Mouse (Mus musculus) intestine, embryonic 15.5 days (tissue): ENCODE measurements around the gene Llph. TPM values are rescaled to one million over a fixed set of nuclear protein-coding genes. Genes with fewer than 3 reads are reported as not detected.

Experiments used
- ATAC-seq: fragments of 200-750 bp; cut with Nextera tagmentation; 2 replicates; pipeline ENCODE4 v1.8.0; 2017; ENCODE audit warnings: moderate TSS enrichment, moderate library complexity
- H3K27ac ChIP-seq: fragments of 300-500 bp; sonication (generic); 2 replicates; pipeline ENCODE4 v1.5.1; 2015; ENCODE audit warnings: mild to moderate bottlenecking, inconsistent platforms
- H3K27me3 ChIP-seq: fragments of 300-500 bp; sonication (generic); replicated peaks from 2 replicates; pipeline ENCODE4 v1.6.1; 2015; ENCODE audit warnings: inconsistent platforms
- H3K36me3 ChIP-seq: fragments of 300-500 bp; sonication (generic); 2 replicates; pipeline ENCODE4 v1.6.1; 2015; ENCODE audit warnings: inconsistent platforms
- H3K4me1 ChIP-seq: fragments of 300-500 bp; sonication (generic); replicated peaks from 2 replicates; pipeline ENCODE4 v1.6.1; 2015; ENCODE audit warnings: inconsistent platforms
- H3K4me2 ChIP-seq: fragments of 300-500 bp; sonication (generic); replicated peaks from 2 replicates; pipeline ENCODE4 v1.6.1; 2015; ENCODE audit warnings: mild to moderate bottlenecking, inconsistent platforms
- H3K4me3 ChIP-seq: fragments of 300-500 bp; sonication (generic); replicated peaks from 2 replicates; pipeline ENCODE4 v1.5.1; 2015; ENCODE audit warnings: inconsistent platforms
- H3K9ac ChIP-seq: fragments of 300-500 bp; sonication (generic); 2 replicates; pipeline ENCODE4 v1.6.1; 2015; ENCODE audit warnings: inconsistent platforms
- H3K9me3 ChIP-seq: fragments of 300-500 bp; sonication (generic); 2 replicates; pipeline ENCODE4 v1.6.1; 2016; ENCODE audit warnings: inconsistent platforms
- WGBS: fragments of 180-500 bp; shearing (Covaris S2); methylation state at CpG from one replicate; pipeline ENCODE4 v1.1.7; 2015; 5-methylcytosine and 5-hydroxymethylcytosine counted together
- polyA plus RNA-seq: library from polyadenylated mRNA; unstranded; fragments of >200 nt; fragmentation: Nextera tagmentation; extraction: Ambion mirVana; gene quantifications from 2 replicates; pipeline ENCODE4 v1.2.1, GENCODE M21; 2015

Llph gene
- polyA plus RNA-seq, 1 experiment from 2014 or later = 53.6 TPM

DNA sequence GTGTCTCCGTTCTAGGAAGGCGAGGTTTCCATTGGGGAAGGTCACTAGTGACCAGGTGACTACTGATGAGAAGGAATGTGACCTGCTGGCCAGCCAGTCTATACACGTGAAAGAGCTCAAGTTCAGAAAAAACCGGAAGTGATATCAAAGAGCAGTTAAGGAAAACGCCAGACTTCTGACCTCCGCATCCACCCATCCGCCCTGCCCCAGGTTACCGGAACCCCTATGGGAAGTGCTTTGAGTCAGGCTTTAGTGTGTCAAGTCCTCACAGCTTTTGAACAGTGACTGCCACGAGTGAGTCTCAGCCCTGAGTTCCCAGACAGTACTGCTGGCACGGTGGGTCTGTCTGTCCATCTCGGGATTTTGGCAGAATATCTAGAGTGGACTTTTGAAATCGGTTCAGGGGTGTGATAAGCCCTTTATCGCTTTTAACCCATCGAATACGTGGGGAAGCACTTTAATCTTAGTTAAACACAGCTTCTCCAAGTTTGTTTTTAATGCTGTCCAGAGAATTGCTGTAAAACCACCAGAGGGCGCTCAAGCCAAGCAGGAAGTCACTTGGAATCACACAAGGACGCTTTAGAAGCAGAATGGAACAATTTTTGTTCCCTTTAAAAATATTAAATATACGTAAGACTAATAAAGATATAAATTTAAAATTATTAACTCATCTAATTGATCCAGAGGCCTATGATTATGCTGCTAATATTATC is 6.9 kb downstream of the Llph start:
- peak; percentile 53; the same call in 1 of the 2 replicates for ATAC-seq
- Histone ChIP-seq H3K36me3 (0 out of 2 replicates have a peak, but pooled peaks cover 14% of the 10 kb centered on the region), H3K9me3 (no peaks in the 10 kb centered on the region), H3K4me1 (peaks cover 6% of the 10 kb centered on the region; the same call in 1 of the 2 replicates), H3K27ac (no peak overlapping the region), H3K27me3 (no peaks in the 10 kb centered on the region), H3K4me2 (peak overlapping the region; percentile 46), H3K4me3 (no peak overlapping the region), H3K9ac (peak overlapping the region; percentile 26; the same call in 1 of the 2 replicates)
- 25% methylated on average over 18 of the region's 18 CpGs for WGBS

DNA sequence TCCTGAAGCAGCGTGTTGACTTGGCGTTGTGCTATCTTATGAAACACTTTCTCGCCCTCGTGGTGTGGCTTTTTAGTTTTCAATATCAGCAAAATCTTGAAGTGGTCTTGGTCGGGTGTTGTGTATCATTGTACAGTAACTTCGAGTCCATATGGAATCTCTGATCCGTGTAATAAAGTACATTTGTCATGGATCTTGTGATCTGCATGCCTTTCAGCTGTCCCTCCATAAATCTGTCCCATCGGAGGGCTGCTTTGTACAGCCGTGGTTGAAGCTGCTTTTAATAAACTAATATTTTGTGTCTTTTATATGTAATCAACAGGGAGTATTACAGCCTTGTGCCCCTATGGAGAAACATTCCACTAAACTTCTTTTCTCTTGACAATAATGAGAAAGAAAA is 10.0 kb downstream of the Llph start:
- H3K27ac ChIP-seq = no peak overlapping the region
- no peak overlapping the region for H3K4me3 ChIP-seq
- H3K9ac ChIP-seq = no peak overlapping the region
- H3K27me3 ChIP-seq = no peaks in the 10 kb centered on the region
- ATAC-seq = no peak
- no peaks in the 10 kb centered on the region for H3K9me3 ChIP-seq
- H3K36me3 ChIP-seq = no peaks in the 10 kb centered on the region
- H3K4me1 ChIP-seq = peaks cover 4% of the 10 kb centered on the region; the same call in 1 of the 2 replicates
- H3K4me2 ChIP-seq = no peak overlapping the region
- WGBS = 71% methylated on average over 9 of the region's 9 CpGs

DNA sequence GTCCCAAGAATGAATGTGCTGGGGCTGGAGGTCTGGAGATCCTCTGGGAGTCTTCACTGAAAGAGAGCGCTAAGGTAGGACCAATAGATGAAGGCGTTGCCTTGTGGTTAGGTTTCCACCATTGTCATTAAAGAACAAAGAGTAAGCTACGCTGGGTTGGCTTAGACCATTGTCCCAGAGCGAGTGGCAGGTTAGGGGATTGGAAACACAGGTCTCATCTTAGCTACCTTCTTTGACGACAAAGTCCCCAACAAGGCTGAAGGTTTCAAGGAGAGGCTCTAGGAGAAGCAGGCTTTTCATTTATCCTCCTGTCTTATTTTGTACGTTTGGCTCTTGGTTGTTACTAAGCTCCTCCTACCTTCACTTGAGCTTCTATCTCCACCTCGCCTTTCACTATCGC is 11.4 kb downstream of the Llph start:
- WGBS = 94% methylated on average over 8 of the region's 8 CpGs
- ATAC-seq = no peak
- no peak overlapping the region for H3K4me3 ChIP-seq
- H3K27me3 ChIP-seq = no peaks in the 10 kb centered on the region
- no peak overlapping the region for H3K4me2 ChIP-seq
- H3K36me3 ChIP-seq = no peaks in the 10 kb centered on the region
- no peak overlapping the region for H3K27ac ChIP-seq
- H3K9ac ChIP-seq = no peak overlapping the region
- H3K9me3 ChIP-seq = no peaks in the 10 kb centered on the region
- H3K4me1 ChIP-seq = peaks cover 4% of the 10 kb centered on the region; the same call in 1 of the 2 replicates

DNA sequence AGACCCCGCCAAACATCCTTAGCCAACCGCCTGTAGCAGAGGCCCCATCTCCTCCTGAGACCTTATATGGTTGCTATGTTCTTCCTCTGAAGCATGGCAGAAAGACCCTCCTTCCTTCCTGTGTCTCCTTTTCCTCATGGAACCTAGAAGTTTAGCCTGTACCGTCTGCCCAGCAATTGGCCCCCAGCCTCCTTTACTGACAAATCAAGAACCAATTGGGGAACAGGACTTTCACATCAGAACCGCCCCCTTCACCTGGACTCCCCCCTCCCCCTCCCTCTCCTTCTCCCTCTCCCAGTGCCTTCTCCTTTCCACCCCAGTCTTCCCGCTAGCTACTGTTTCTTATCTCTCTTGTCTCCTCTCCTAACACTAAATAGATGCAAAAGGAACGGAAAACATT is 12.6 kb downstream of the Llph start:
- WGBS = 68% methylated on average over 6 of the region's 6 CpGs

DNA sequence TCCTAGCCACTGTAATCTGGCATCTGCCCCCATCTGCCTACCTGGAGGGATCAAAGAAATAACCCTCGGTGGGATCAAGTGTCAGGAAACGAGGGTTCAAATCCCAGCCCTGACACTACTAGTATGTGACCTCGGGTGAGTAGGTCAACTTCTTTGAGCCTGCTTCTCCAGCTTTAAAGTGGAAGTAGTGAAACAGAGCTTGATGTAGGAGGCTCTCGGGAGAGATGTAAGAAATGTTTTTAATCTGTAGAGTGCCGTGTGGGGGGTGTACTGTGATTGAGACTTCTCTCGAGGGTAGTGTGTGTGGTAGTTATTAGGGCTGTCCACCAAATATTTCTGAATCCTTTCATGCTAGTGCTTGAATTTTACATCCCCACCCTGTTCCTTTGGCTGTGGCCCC is 15.6 kb downstream of the Llph start:
- Histone ChIP-seq H3K27ac (no peak overlapping the region), H3K4me1 (no peaks in the 10 kb centered on the region), H3K4me3 (no peak overlapping the region), H3K9me3 (no peaks in the 10 kb centered on the region), H3K27me3 (no peaks in the 10 kb centered on the region), H3K36me3 (no peaks in the 10 kb centered on the region), H3K4me2 (no peak overlapping the region), H3K9ac (no peak overlapping the region)
- ATAC-seq = no peak
- 64% methylated on average over 6 of the region's 6 CpGs for WGBS

More for the DNA sequence above, 12.6 kb downstream of the Llph start:
- H3K4me2 ChIP-seq = no peak overlapping the region
- no peaks in the 10 kb centered on the region for H3K9me3 ChIP-seq
- no peak overlapping the region for H3K4me3 ChIP-seq
- H3K4me1 ChIP-seq = no peaks in the 10 kb centered on the region
- no peak overlapping the region for H3K27ac ChIP-seq
- H3K27me3 ChIP-seq = no peaks in the 10 kb centered on the region
- no peaks in the 10 kb centered on the region for H3K36me3 ChIP-seq
- H3K9ac ChIP-seq = no peak overlapping the region
- ATAC-seq = no peak

DNA sequence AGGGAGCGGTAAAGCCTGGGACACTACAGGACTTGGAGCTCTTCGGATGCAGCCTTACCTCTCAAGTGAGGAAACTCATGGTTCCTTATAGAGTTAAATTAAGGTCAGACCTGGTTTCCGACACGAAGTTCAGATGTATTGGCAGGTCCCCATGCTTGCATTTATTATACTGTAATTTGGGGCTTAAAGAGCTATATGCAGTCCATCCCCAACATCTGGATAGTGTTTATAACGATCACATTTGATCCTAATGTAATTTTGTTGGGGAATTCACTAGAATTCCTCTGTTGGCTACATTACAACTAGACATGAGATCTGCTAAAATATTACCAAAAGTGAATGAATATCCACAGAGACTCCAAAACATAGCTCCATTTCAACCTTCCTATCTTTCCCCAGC is 18.8 kb downstream of the Llph start:
- H3K9me3 ChIP-seq = no peaks in the 10 kb centered on the region
- no peaks in the 10 kb centered on the region for H3K27me3 ChIP-seq
- no peak overlapping the region for H3K9ac ChIP-seq
- ATAC-seq = no peak
- no peak overlapping the region for H3K27ac ChIP-seq
- no peak overlapping the region for H3K4me3 ChIP-seq
- no peak overlapping the region for H3K4me2 ChIP-seq
- 72% methylated on average over 5 of the region's 5 CpGs for WGBS
- H3K4me1 ChIP-seq = no peaks in the 10 kb centered on the region
- H3K36me3 ChIP-seq = no peaks in the 10 kb centered on the region

DNA sequence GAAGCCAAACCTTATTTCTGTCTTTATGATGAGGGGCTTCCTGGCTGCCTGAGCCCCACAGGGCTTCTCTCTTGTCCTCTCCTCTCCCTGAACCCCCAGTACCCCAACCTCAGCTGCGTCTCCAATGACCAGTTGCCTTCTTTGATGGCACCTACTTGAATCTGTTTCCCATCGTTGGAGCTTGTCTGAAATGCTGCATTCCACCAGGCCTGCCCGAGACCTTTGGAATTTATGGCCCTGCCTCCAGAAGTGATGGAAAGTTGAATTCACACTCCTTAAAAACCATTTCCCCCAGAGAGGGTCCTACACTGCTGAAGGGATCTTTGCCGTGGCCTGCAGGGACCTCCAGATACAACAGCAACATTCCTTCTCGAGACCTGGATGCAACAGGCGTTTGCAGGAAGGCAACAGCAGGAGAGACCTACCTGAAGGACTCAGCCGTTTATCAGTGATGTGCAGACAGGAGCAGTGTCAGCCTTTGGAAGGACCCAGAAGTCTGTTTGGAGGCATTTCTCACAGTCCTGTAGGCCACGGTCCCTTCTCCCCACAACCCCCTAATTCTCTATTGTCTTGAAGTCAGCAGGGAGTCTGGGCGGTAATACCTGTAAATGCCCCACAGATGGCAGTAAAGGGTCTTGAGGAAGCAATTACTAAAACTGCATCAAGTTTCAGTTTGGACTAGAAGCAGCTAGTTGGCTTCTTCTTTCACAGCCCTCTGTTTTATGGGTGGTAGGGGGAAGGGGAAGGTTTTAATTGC is 20.3 kb downstream of the Llph start:
- Histone ChIP-seq H3K9ac (no peak overlapping the region), H3K36me3 (no peaks in the 10 kb centered on the region), H3K27ac (no peak overlapping the region), H3K4me3 (no peak overlapping the region), H3K9me3 (no peaks in the 10 kb centered on the region), H3K4me1 (no peaks in the 10 kb centered on the region), H3K4me2 (no peak overlapping the region), H3K27me3 (no peaks in the 10 kb centered on the region)
- 0 out of 2 replicates have a peak, but pooled peaks have one; percentile 45 for ATAC-seq
- 27% methylated on average over 9 of the region's 9 CpGs for WGBS

DNA sequence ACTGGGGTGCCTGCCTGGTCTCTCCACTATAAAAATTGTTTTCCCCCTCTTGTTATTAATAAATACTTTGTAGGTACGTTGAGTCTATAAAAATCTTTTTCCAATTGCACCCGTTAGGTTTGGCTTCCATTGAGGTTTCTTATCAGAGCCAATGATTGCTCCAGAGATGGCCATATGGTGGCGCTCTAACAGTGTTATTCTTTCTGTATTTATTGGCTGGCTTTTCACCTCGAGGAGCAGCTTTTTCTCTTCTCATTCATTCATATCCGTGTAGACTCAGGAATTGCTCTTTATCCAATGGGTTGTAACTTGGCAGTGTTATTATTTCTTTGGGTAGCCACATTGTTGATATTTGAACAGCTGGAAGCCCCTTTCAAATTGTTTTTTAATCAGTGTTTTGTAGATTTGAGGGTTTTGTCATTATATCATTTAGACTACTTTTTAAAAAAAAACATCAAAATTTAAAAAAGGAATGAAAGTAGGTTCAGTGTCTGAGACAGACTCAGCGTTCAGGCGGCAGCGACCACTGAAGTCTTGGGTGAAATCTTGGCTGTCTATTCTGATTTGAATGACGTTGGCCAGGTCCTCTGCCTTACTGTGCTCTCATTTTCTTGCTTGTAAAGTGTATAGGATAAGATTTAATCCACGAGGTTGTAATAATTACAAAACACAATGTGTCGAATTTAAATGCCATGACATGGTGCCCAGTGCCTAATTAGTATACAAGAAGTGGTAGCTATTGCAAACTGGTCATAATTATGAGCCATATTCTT is 24.2 kb downstream of the Llph start:
- no peak overlapping the region for H3K4me3 ChIP-seq
- H3K36me3 ChIP-seq = no peaks in the 10 kb centered on the region
- no peaks in the 10 kb centered on the region for H3K4me1 ChIP-seq
- H3K27ac ChIP-seq = no peak overlapping the region
- ATAC-seq = no peak
- H3K9me3 ChIP-seq = no peaks in the 10 kb centered on the region
- no peak overlapping the region for H3K4me2 ChIP-seq
- no peak overlapping the region for H3K9ac ChIP-seq
- WGBS = 47% methylated on average over 11 of the region's 11 CpGs
- H3K27me3 ChIP-seq = no peaks in the 10 kb centered on the region

DNA sequence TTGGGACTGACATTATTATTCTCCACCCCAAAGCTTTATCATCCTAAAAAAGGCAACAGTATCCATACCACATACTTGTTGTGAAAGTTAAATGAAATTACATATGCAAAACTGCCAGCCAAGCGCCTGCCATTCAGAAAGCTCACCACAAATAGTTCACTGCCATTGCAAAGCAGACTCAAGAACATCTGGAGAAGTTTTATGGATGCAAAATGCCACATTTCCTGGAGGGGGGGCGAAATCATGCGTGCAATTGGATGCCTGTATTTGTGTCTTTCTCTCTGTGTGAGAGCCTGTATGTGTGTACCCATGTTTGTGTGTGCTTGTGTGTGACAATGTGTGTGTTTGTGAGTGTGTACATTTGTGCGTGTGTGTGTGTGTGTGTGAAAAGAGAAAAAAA is 24.9 kb downstream of the Llph start:
- WGBS = 82% methylated on average over 4 of the region's 4 CpGs
- H3K36me3 ChIP-seq = no peaks in the 10 kb centered on the region
- H3K27me3 ChIP-seq = no peaks in the 10 kb centered on the region
- no peaks in the 10 kb centered on the region for H3K9me3 ChIP-seq
- no peaks in the 10 kb centered on the region for H3K4me1 ChIP-seq
- no peak for ATAC-seq
- no peak overlapping the region for H3K4me2 ChIP-seq
- no peak overlapping the region for H3K27ac ChIP-seq
- H3K9ac ChIP-seq = no peak overlapping the region
- H3K4me3 ChIP-seq = no peak overlapping the region

DNA sequence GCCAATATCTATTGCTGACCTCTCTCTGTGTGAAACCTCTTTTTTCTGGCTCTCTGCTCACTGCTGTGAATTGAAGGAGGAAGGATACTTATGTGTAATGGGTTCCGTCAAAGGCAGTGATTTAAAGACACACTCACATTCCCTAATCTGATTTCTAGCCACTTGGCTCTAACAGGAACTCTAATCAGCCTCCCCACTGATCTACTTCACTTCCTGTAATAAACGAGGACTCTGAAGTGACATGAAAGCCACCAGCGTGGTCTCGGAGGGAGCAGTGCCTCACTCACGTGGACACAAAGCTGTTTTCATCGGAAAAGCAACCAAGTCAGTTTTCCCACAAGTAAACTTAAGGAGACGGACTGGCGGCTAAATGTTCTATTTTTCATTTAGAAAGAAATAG is 25.9 kb downstream of the Llph start:
- Histone ChIP-seq H3K4me3 (no peak overlapping the region), H3K9ac (no peak overlapping the region), H3K4me2 (no peak overlapping the region), H3K4me1 (no peaks in the 10 kb centered on the region), H3K27me3 (no peaks in the 10 kb centered on the region), H3K36me3 (no peaks in the 10 kb centered on the region), H3K9me3 (no peaks in the 10 kb centered on the region), H3K27ac (no peak overlapping the region)
- no peak for ATAC-seq
- WGBS = 31% methylated on average over 8 of the region's 8 CpGs

DNA sequence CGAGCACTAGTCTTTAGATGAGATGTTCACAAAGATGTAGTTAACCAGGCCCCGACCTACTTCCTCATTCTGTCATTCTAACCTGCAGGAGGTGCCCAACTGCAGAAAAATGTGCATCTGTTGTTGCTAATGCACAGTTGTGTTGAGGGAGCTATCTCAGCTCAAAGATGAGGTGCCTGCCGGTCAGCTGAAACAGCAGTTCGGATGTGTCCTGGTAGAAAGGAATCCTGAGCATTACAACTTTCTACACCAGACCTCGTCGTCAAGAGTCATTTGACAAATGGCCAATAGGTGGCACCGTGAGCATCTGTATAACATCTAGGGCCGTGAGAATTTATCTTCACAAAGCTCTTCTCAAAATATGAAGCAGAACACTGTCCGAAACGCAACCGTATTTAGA is 30.4 kb downstream of the Llph start:
- peak; percentile 59; the same call in 1 of the 2 replicates for ATAC-seq
- Histone ChIP-seq H3K27ac (no peak overlapping the region), H3K4me2 (0 out of 2 replicates have a peak overlapping the region, but pooled peaks have one; percentile 3), H3K9me3 (no peaks in the 10 kb centered on the region), H3K4me3 (no peak overlapping the region), H3K9ac (no peak overlapping the region), H3K4me1 (no peaks in the 10 kb centered on the region), H3K27me3 (no peaks in the 10 kb centered on the region), H3K36me3 (no peaks in the 10 kb centered on the region)
- 17% methylated on average over 11 of the region's 11 CpGs for WGBS

DNA sequence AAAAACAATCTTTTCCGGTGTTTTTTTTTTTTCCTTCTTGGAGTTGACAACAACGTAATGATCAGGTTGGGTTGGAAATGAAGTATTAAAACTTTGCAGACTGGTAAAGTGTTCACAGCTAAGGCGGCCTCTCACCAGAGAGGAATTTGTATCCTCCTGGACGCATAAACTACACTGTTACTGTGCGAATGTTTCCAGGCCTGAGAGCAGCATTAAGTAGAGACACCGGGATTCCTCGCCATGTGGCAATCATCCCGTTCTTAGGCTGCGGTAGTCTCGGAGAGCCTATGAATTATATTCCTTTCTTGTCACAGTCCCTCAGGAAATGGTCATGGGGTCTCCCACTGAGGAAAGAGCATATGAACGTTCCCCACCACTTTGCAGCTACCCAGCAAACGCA is 40.9 kb downstream of the Llph start:
- 60% methylated on average over 12 of the region's 12 CpGs for WGBS
- Histone ChIP-seq H3K27ac (no peak overlapping the region), H3K9me3 (no peaks in the 10 kb centered on the region), H3K27me3 (no peaks in the 10 kb centered on the region), H3K9ac (no peak overlapping the region), H3K4me1 (peaks cover 9% of the 10 kb centered on the region; the same call in 1 of the 2 replicates), H3K4me2 (no peak overlapping the region), H3K4me3 (no peak overlapping the region), H3K36me3 (no peaks in the 10 kb centered on the region)
- ATAC-seq = no peak
